Mouse (Mus musculus) cortical plate, adult 2 months (tissue): ENCODE measurements around the gene Dyrk1a. TPM values are rescaled to one million over a fixed set of nuclear protein-coding genes. Genes with fewer than 3 reads are reported as not detected.

Experiments used
- H3K27ac ChIP-seq: fragments of 200-500 bp; 2 replicates; pipeline ENCODE4 v1.5.1; 2012; ENCODE audit warnings: low read length, control low read depth, inconsistent platforms; ENCODE audit not compliant: insufficient read depth
- H3K4me1 ChIP-seq: fragments of 200-500 bp; 2 replicates; pipeline ENCODE4 v1.6.1; 2011; ENCODE audit warnings: low read length; ENCODE audit not compliant: control insufficient read depth, insufficient read depth
- H3K4me3 ChIP-seq: fragments of 200-500 bp; 2 replicates; pipeline ENCODE4 v1.5.1; 2011; ENCODE audit warnings: mild to moderate bottlenecking, low read length, control low read depth; ENCODE audit not compliant: insufficient read depth
- CTCF ChIP-seq: fragments of 200-500 bp; IDR thresholded peaks from 2 replicates; pipeline ENCODE4 v1.5.1; 2011; ENCODE audit warnings: mild to moderate bottlenecking, control low read depth, low read length; ENCODE audit not compliant: insufficient read depth; ENCODE audit errors: extremely low read depth
- POLR2A ChIP-seq: fragments of 200-500 bp; IDR thresholded peaks from 2 replicates; pipeline ENCODE4 v1.6.1; 2011; ENCODE audit warnings: mild to moderate bottlenecking, low read length, control low read depth; ENCODE audit not compliant: insufficient read depth; ENCODE audit errors: extremely low read depth
- polyA plus RNA-seq: library from polyadenylated mRNA; depleted of rRNA; stranded (reverse); fragments of >200 nt; gene quantifications from 2 replicates; pipeline ENCODE4 v1.2.3, GENCODE M21; 2012

The Dyrk1a gene
- polyA plus RNA-seq, 1 experiment, result 41.2 TPM

DNA sequence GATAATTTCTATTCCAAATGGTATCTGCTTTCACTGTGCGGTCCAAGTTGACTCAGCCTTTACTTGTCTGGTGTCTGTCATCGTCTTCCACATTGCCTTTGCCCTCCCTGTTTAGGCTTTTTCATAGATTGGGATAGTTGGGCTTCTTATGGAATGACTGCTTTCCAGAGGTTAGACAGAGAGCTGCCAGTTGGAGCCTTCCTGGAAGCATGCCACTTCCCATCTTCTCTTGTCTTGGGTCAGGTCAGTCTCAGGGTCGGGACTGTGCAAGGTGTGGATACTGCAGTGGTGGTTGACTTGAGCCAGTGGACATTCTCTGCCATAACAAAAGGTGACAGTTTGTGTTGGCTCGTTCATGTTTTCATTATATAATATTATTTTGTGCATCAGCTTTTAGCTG, 17.7 kb downstream of the Dyrk1a start:
- no peak overlapping the region for H3K4me3 ChIP-seq
- peaks cover 33% of the 10 kb centered on the region for H3K4me1 ChIP-seq
- TF ChIP-seq CTCF, result no peak
- TF ChIP-seq POLR2A, result no peak
- H3K27ac ChIP-seq, result no peak overlapping the region

GRCm38 (mm10) chr16:94588171-94588570, 18.4 kb downstream of the Dyrk1a start:
- H3K27ac ChIP-seq, result no peak overlapping the region
- peaks cover 33% of the 10 kb centered on the region for H3K4me1 ChIP-seq
- H3K4me3 ChIP-seq, result no peak overlapping the region
- TF ChIP-seq POLR2A (no peak), CTCF (no peak)

GRCm38 (mm10) chr16:94588974-94589373, 19.2 kb downstream of the Dyrk1a start:
- H3K4me1 ChIP-seq, result peaks cover 30% of the 10 kb centered on the region
- H3K27ac ChIP-seq, result no peak overlapping the region
- H3K4me3 ChIP-seq, result no peak overlapping the region
- no peak for TF ChIP-seq CTCF
- TF ChIP-seq POLR2A, result no peak

GRCm38 (mm10) chr16:94589648-94590047, 19.8 kb downstream of the Dyrk1a start:
- no peak for TF ChIP-seq POLR2A
- TF ChIP-seq CTCF, result no peak
- Histone ChIP-seq H3K4me3 (no peak overlapping the region), H3K27ac (no peak overlapping the region; the same call in 1 of the 2 replicates), H3K4me1 (peaks cover 30% of the 10 kb centered on the region)

- H3K4me3 ChIP-seq, result no peak overlapping the region
- H3K27ac ChIP-seq, result no peak overlapping the region
- H3K4me1 ChIP-seq, result peaks cover 27% of the 10 kb centered on the region
- no peak for TF ChIP-seq CTCF
- TF ChIP-seq POLR2A, result no peak
These were observed 20.4 kb downstream of the Dyrk1a start for GRCm38 (mm10) chr16:94590214-94590613.

DNA sequence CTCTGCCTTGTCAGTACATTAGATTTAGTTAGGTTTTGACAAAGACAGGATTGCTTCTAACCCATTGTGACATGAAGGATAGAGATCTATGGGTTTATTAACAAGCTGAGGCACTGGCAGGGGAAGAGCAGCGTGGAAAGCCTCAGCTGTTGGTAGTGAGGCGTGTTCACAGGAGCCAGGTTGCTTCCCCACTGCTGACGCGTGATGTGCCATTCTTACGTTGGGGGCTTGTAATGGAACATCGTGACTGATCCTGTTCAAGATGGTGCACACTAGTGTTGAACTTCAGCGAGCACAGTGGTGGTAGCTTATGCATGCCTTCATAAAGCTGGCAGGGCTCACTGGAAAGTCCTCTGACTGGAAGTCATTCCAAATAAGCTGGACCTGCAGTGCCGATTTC, 21.2 kb downstream of the Dyrk1a start:
- no peak overlapping the region for H3K27ac ChIP-seq
- peaks cover 29% of the 10 kb centered on the region for H3K4me1 ChIP-seq
- H3K4me3 ChIP-seq, result no peak overlapping the region
- TF ChIP-seq CTCF (no peak), POLR2A (no peak)

DNA sequence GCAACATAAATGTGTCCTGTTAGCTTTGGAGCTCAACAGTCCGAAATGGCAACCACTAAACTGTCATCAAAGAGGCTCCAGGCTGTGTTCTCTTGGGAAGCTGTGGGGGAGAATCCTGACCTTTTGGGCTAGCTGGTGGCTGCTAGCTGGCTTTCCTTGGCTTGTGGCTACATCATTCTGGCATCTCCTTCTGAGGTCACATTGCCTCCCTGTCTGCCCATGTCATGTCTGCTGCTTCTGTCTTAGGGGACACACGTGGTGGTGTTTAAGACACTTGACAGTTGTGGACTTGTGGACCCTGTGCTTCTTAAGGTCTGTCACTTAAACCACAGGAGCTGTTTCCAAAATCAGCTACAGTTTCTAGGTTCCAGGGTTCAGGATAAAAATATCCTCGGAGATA, 21.7 kb downstream of the Dyrk1a start:
- Histone ChIP-seq H3K4me3 (no peak overlapping the region), H3K4me1 (peaks cover 26% of the 10 kb centered on the region), H3K27ac (no peak overlapping the region)
- TF ChIP-seq CTCF (no peak), POLR2A (no peak)

- TF ChIP-seq POLR2A, result no peak
- TF ChIP-seq CTCF, result no peak
- peaks cover 20% of the 10 kb centered on the region for H3K4me1 ChIP-seq
- no peak overlapping the region for H3K4me3 ChIP-seq
- H3K27ac ChIP-seq, result no peak overlapping the region
These were observed 26.8 kb downstream of the Dyrk1a start for GRCm38 (mm10) chr16:94596633-94597032.

- peaks cover 26% of the 10 kb centered on the region for H3K4me1 ChIP-seq
- TF ChIP-seq POLR2A (no peak), CTCF (no peak)
- H3K27ac ChIP-seq, result no peak overlapping the region
- no peak overlapping the region for H3K4me3 ChIP-seq
These were observed 27.8 kb downstream of the Dyrk1a start for GRCm38 (mm10) chr16:94597640-94598039.

- Histone ChIP-seq H3K4me3 (no peak overlapping the region), H3K4me1 (peaks cover 33% of the 10 kb centered on the region), H3K27ac (no peak overlapping the region)
- TF ChIP-seq POLR2A (no peak), CTCF (no peak)
These were observed 30.3 kb downstream of the Dyrk1a start for GRCm38 (mm10) chr16:94599977-94600724.

DNA sequence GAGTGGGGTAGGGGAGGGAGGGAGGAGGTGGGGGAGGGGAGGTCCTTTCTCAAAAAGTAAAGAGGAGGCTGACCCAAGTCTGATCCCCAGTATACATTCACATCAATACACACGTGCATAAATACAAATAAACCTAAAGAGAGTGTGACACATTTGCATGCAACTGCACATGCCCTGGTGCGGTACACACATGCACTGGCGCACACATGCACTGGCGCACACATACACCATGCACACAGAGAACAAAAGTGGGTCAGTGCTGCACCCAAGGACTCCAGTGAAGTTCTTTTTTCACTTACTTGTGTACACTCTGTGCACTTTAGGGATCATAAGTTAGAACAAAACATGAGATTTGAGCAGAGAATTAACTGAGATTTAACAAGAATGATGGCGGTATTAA, 31.3 kb downstream of the Dyrk1a start:
- peaks cover 31% of the 10 kb centered on the region for H3K4me1 ChIP-seq
- TF ChIP-seq POLR2A (no peak), CTCF (no peak)
- no peak overlapping the region for H3K4me3 ChIP-seq
- no peak overlapping the region for H3K27ac ChIP-seq
